Mouse (Mus musculus): ENCODE results near the gene Ppp2r5e. TPM values are rescaled to one million over a fixed set of nuclear protein-coding genes. Genes with fewer than 3 reads are reported as not detected.
"Not testable (repeated sequence)": the region's sequence is repeated elsewhere in the genome, so short reads cannot be mapped to it uniquely, and the experiment has no call there.

The Ppp2r5e gene
- polyA plus RNA-seq, 1 experiment: 4.2 TPM

GRCm38 (mm10) chr12:75453441-75453840, 142.6 kb downstream of the Ppp2r5e start:
- Histone ChIP-seq H3K4me1 (ENCODE audit: control insufficient read depth) (no peaks in the 10 kb centered on the region), H3K36me3 (ENCODE audit: control insufficient read depth) (peaks cover 56% of the 10 kb centered on the region), H3K4me3 (replicated peaks) (no peak overlapping the region), H3K9me3 (ENCODE audit: control insufficient read depth, low read length) (no peaks in the 10 kb centered on the region), H3K27me3 (ENCODE audit: control insufficient read depth) (no peaks in the 10 kb centered on the region)
- TF ChIP-seq GATA1 (IDR thresholded peaks at IDR 0.05; ENCODE audit: low read length): no peak
- TF ChIP-seq TAL1 (IDR thresholded peaks at IDR 0.05; ENCODE audit: low read length): no peak

- TF ChIP-seq GATA1 (IDR thresholded peaks at IDR 0.05; ENCODE audit: low read length) (no peak), TAL1 (IDR thresholded peaks at IDR 0.05; ENCODE audit: low read length) (no peak)
- Histone ChIP-seq H3K9me3 (ENCODE audit: control insufficient read depth, low read length) (no peaks in the 10 kb centered on the region), H3K4me1 (ENCODE audit: control insufficient read depth) (no peaks in the 10 kb centered on the region), H3K27me3 (ENCODE audit: control insufficient read depth) (no peaks in the 10 kb centered on the region), H3K36me3 (ENCODE audit: control insufficient read depth) (peaks cover 52% of the 10 kb centered on the region), H3K4me3 (replicated peaks) (no peak overlapping the region)
Measured at GRCm38 (mm10) chr12:75453027-75453426, 143.0 kb downstream of the Ppp2r5e start.

GRCm38 (mm10) chr12:75450592-75450991, 145.5 kb downstream of the Ppp2r5e start:
- no peaks in the 10 kb centered on the region for H3K4me1 ChIP-seq (ENCODE audit: control insufficient read depth)
- H3K36me3 ChIP-seq (ENCODE audit: control insufficient read depth): peaks cover 38% of the 10 kb centered on the region
- H3K27me3 ChIP-seq (ENCODE audit: control insufficient read depth): no peaks in the 10 kb centered on the region
- no peak for TF ChIP-seq GATA1 (IDR thresholded peaks at IDR 0.05; ENCODE audit: low read length)
- no peak for TF ChIP-seq TAL1 (IDR thresholded peaks at IDR 0.05; ENCODE audit: low read length)
- no peak overlapping the region for H3K4me3 ChIP-seq (replicated peaks)
- no peaks in the 10 kb centered on the region for H3K9me3 ChIP-seq (ENCODE audit: control insufficient read depth, low read length)

- Histone ChIP-seq H3K36me3 (ENCODE audit: control insufficient read depth) (peaks cover 38% of the 10 kb centered on the region), H3K4me1 (ENCODE audit: control insufficient read depth) (no peaks in the 10 kb centered on the region), H3K9me3 (ENCODE audit: control insufficient read depth, low read length) (no peaks in the 10 kb centered on the region), H3K27me3 (ENCODE audit: control insufficient read depth) (no peaks in the 10 kb centered on the region), H3K4me3 (replicated peaks) (no peak overlapping the region)
- TF ChIP-seq TAL1 (IDR thresholded peaks at IDR 0.05; ENCODE audit: low read length): no peak
- no peak for TF ChIP-seq GATA1 (IDR thresholded peaks at IDR 0.05; ENCODE audit: low read length)
Measured at GRCm38 (mm10) chr12:75450011-75450410, 146.0 kb downstream of the Ppp2r5e start.

- H3K36me3 ChIP-seq (ENCODE audit: control insufficient read depth): peaks cover 38% of the 10 kb centered on the region
- H3K4me1 ChIP-seq (ENCODE audit: control insufficient read depth): no peaks in the 10 kb centered on the region
- H3K9me3 ChIP-seq (ENCODE audit: control insufficient read depth, low read length): no peaks in the 10 kb centered on the region
- TF ChIP-seq GATA1 (IDR thresholded peaks at IDR 0.05; ENCODE audit: low read length) (no peak), TAL1 (IDR thresholded peaks at IDR 0.05; ENCODE audit: low read length) (no peak)
- no peaks in the 10 kb centered on the region for H3K27me3 ChIP-seq (ENCODE audit: control insufficient read depth)
- H3K4me3 ChIP-seq (replicated peaks): no peak overlapping the region
Measured at GRCm38 (mm10) chr12:75449475-75449966, 146.5 kb downstream of the Ppp2r5e start.

DNA sequence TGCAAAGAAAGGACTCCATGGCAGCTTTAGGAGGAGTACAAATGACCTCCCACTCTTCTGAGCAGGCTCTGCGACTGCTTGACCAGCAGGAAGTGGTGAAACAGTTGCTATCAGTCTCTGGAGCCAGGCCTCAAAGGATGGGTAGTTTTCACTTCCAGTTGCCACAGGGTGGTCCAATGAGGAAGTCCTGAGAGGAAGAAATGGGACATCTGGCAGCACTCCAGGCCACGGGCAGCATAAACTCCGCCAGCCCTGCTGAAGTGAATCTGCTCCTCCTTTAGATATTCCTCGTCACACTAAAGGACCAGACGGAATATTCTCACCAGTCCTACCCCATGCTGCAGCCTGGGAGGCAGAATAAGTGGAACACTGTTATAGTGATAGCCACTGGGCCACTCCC, 147.1 kb downstream of the Ppp2r5e start:
- TF ChIP-seq TAL1 (IDR thresholded peaks at IDR 0.05; ENCODE audit: low read length): no peak
- TF ChIP-seq GATA1 (IDR thresholded peaks at IDR 0.05; ENCODE audit: low read length): no peak
- no peak overlapping the region for H3K4me3 ChIP-seq (replicated peaks)

DNA sequence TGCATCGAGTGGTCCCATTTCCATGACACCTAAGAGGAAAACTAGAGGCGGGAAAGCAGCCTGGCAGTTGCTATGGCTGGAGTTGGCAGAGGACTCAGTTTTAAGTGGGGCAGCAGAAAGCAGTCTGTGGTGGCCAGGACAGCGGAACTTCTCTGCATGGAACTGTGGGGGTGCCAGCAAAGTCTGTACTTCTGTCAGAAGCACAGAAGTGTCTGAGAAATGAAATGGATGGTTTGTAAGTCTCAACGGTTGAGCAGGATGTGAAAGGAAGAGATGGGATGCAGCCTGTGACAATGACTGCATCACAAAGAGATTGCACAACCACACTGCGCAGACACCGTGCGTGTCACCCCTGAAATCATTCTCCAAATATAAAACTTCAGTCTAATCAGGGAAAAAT, 149.8 kb downstream of the Ppp2r5e start:
- H3K27me3 ChIP-seq (ENCODE audit: control insufficient read depth): no peaks in the 10 kb centered on the region
- H3K9me3 ChIP-seq (ENCODE audit: control insufficient read depth, low read length): no peaks in the 10 kb centered on the region
- no peak overlapping the region for H3K4me3 ChIP-seq (replicated peaks)
- H3K36me3 ChIP-seq (ENCODE audit: control insufficient read depth): peaks cover 10% of the 10 kb centered on the region
- TF ChIP-seq TAL1 (IDR thresholded peaks at IDR 0.05; ENCODE audit: low read length) (no peak), GATA1 (IDR thresholded peaks at IDR 0.05; ENCODE audit: low read length) (no peak)
- no peaks in the 10 kb centered on the region for H3K4me1 ChIP-seq (ENCODE audit: control insufficient read depth)

More for the DNA sequence above, 147.1 kb downstream of the Ppp2r5e start:
- H3K9me3 ChIP-seq (ENCODE audit: control insufficient read depth, low read length): no peaks in the 10 kb centered on the region
- H3K27me3 ChIP-seq (ENCODE audit: control insufficient read depth): no peaks in the 10 kb centered on the region
- no peaks in the 10 kb centered on the region for H3K4me1 ChIP-seq (ENCODE audit: control insufficient read depth)
- peaks cover 36% of the 10 kb centered on the region for H3K36me3 ChIP-seq (ENCODE audit: control insufficient read depth)

DNA sequence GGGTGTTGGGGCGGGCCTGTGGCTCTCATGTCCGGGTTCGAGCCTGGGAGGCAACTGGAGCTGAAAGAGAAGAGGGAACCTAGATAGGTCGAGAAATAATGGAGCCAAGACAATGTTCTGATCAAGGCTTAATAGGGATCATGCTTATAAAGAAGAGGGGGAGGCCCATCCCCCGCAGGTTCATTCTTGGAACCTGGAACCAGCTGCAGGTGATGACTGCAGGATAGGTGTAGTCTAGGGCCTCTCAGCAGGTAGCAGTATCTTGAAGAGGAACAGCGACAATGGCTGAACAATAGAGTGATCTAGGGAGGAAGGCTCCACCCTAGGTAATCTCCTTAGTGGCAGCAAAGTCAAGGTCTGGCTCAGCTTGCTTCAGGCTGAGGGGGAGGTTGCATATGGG, 163.6 kb downstream of the Ppp2r5e start:
- not testable (repeated sequence) for H3K9me3 ChIP-seq (ENCODE audit: control insufficient read depth, low read length); H3K27me3 ChIP-seq (ENCODE audit: control insufficient read depth); H3K36me3 ChIP-seq (ENCODE audit: control insufficient read depth); H3K4me3 ChIP-seq (replicated peaks); H3K4me1 ChIP-seq (ENCODE audit: control insufficient read depth)

GRCm38 (mm10) chr12:75429685-75430396, 166.2 kb downstream of the Ppp2r5e start:
- TF ChIP-seq TAL1 (IDR thresholded peaks at IDR 0.05; ENCODE audit: low read length) (no peak), GATA1 (IDR thresholded peaks at IDR 0.05; ENCODE audit: low read length) (no peak)
- Histone ChIP-seq H3K27me3 (ENCODE audit: control insufficient read depth) (no peaks in the 10 kb centered on the region; the same call in 1 of the 2 replicates), H3K36me3 (ENCODE audit: control insufficient read depth) (no peaks in the 10 kb centered on the region), H3K4me1 (ENCODE audit: control insufficient read depth) (peaks cover 5% of the 10 kb centered on the region), H3K9me3 (ENCODE audit: control insufficient read depth, low read length) (peaks cover 5% of the 10 kb centered on the region), H3K4me3 (replicated peaks) (no peak overlapping the region)

GRCm38 (mm10) chr12:75428719-75429118, 167.3 kb downstream of the Ppp2r5e start:
- Histone ChIP-seq H3K9me3 (ENCODE audit: control insufficient read depth, low read length) (peaks cover 5% of the 10 kb centered on the region), H3K36me3 (ENCODE audit: control insufficient read depth) (no peaks in the 10 kb centered on the region), H3K4me3 (replicated peaks) (no peak overlapping the region), H3K4me1 (ENCODE audit: control insufficient read depth) (peaks cover 5% of the 10 kb centered on the region), H3K27me3 (ENCODE audit: control insufficient read depth) (no peaks in the 10 kb centered on the region; the same call in 1 of the 2 replicates)
- TF ChIP-seq GATA1 (IDR thresholded peaks at IDR 0.05; ENCODE audit: low read length) (no peak), TAL1 (IDR thresholded peaks at IDR 0.05; ENCODE audit: low read length) (no peak)

Measured in erythroblast, embryonic 14.5 days (primary cell).